Mouse (Mus musculus) testis, postnatal 14 days (tissue): ENCODE measurements around the gene Castor1.
A peak's percentile ranks its signal among the peaks of the same experiment; 100 is the strongest.

ENCODE experiments used
- DNase-seq: peaks from one replicate; pipeline ENCODE4 v3.0.0; 2021; ENCODE audit warnings: low spot score

The Castor1 gene

DNA sequence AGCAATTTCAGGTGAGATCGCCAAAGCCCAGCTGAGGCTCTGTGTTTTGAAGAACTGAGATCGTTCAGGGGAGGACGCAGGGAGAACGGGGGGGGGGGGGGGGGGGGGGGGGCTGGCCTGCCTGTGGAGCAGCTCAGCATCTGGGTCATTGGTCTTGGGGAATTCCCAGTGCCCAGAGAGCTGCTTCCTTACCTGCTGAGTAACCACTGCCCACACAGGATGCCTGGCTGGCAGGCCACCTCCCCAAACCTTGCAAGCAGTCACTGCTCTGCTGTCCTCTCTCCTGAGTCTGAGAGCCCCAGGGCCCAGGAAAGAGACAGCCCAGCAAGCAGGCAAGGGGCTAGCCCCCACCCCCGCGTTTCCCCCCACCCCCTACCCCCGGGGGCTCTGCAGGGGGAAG, 44.8 kb downstream of the Castor1 start:
- no peak for DNase-seq

DNA sequence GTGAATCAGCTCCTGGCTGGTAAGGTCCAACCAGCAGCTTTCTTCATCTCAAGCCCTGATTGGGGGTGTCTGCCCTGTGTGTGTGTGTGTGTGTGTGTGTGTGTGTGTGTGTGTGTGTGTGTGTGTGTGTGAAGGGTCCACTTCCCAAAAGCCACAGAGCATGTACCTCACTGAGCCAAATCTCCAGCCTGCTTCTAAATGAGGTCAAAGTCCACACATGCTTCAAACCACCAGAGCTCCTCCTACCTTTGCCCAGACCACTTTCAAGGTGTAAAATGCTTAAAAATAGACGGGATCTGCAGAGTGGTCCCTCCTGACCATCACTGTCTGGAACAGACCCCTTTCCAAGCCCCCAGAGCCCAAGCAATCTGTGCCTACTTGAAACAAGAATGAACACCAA, 45.3 kb downstream of the Castor1 start:
- no peak for DNase-seq

GRCm38 (mm10) chr11:4264066-4264465, 46.0 kb downstream of the Castor1 start:
- peak; percentile 45 for DNase-seq

DNA sequence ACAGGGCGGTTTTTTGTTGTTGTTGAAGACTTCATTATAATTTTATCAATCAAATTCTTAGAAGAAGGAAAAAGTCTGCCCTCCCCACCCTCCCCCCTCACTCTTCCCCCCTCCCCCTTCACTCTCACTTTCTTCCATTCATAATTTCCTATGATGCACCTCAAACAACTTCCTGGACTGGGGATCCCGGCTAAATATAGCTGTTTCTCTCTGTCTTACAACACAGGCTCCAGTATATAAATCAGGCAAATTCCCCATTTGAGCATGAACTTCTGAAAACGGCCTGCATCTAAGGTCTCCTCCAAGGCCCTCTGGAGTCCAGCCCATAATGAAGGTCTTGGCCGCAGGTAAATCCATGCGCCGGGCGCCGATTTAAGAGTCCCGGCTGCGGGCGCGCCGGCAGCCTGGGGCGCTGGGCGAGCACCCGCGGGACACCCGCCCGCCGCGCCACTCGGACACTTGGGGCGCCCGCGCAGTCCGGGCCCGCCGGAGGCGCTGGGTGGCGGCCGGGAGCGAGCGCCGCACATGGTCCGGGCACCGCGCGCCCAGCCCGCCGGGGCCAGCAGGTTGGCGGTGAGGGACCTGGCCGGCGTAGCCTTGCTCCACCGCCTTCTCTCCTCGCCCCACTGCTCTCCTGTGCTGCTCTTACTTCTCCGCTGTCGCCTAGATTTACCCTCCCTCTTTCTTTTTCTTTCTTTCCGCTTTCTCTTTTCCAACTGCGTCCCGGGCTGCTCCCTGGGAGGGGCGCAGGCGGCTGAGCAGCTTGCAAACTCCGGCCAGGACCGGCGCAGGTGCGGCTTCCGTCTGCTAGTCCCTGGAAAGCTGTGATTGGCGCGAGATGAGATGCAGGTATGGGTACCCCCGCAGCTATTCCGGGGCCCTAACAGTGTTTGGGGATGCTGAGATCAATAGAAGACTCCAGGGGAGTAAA, 48.5 kb downstream of the Castor1 start:
- DNase-seq = no peak

GRCm38 (mm10) chr11:4267202-4267578, 49.2 kb downstream of the Castor1 start:
- no peak for DNase-seq

DNA sequence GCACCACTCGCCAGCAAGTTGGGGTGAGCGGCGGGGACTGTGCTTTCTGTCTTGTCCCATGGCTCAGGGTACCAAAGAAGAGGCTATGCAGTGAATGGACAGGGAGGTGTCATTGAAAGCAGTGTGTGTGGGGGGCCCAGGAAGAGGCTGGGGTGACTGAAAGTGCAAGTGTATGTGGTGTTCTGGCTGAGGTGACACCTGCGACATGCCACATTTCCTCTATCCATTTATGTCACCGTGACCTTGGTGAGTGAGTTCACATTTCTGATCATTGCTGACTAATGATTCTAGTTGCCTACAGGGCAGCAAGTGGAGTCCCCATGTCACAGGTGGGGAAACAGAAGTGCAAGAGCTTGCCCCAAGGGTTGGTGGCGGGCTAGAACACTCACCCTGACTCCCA, 50.5 kb downstream of the Castor1 start:
- DNase-seq = no peak

DNA sequence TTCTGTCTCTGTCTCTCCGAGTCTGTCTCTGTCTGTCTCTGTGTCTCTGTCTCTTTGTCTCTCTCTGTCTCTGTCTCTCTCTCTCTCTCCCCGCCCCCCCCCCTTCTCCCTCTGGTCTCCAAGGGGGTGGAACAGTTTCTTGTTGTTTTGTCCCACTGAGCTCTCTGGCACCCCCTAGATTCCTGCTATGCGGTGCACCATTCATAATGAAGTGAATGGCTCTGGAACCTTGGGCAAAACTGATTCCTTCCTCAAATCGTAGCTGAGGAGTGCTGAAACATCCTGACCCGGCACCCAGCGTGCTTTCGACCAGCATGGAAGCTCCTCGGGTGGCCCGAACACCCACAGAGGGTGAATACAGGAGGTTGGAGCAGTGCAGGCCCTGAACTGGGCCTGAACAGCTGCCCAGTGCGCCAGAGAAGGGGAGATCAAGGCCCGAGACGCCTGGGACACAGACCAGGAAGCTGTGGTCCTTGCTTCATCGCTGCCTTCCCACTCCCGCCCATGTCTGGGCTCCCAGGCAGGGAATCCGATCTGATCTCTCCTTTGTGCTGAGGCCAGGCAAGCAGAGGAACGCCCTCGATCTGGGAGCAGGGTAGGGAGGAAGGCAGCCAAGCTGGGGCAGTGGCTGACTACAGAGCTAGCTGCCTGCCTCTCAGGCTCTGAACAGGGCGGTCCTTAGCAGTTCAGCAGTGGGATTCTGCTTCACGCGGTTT, 52.9 kb downstream of the Castor1 start:
- peak; percentile 73 for DNase-seq

GRCm38 (mm10) chr11:4271544-4271943, 53.5 kb downstream of the Castor1 start:
- DNase-seq = no peak
